Mouse (Mus musculus): ENCODE results near the gene Dyrk1b. TPM values are rescaled to one million over a fixed set of nuclear protein-coding genes. Genes with fewer than 3 reads are reported as not detected.
A peak's percentile ranks its signal among the peaks of the same experiment; 100 is the strongest.
"Not testable (repeated sequence)": the region's sequence is repeated elsewhere in the genome, so short reads cannot be mapped to it uniquely, and the experiment has no call there.

Gene Dyrk1b
- total RNA-seq, 2 experiments from 2014 or later: 65.3 to 78.6 TPM

DNA sequence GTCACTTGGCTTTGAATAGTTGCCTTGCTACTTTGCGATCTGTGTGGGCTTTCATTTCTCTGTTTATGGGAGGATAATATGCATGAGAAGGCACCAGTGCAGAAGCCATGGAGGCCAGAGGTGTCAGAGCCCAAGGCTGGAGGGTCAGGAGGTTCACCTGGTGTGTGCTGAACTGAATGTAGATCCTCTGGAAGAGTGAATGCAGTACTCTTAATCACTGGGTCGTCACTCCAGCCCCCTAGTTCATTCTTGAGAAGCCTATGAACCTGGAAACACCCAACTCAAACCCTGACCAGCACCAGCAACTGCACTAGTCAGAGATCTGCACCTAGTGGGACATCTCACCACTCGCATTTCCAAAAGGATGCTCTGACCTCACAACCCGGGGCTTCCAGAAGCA, 19.8 kb downstream of the Dyrk1b start:
- intact Hi-C loops (cut with DNase I): no loop called here
- Histone ChIP-seq H3K27ac (peak overlapping the region; percentile 88; the same call in 1 of the 2 replicates), H3K4me3 (no peak overlapping the region)
- no peak for DNase-seq
- no peak for TF ChIP-seq CTCF (IDR thresholded peaks at IDR 0.05)

DNA sequence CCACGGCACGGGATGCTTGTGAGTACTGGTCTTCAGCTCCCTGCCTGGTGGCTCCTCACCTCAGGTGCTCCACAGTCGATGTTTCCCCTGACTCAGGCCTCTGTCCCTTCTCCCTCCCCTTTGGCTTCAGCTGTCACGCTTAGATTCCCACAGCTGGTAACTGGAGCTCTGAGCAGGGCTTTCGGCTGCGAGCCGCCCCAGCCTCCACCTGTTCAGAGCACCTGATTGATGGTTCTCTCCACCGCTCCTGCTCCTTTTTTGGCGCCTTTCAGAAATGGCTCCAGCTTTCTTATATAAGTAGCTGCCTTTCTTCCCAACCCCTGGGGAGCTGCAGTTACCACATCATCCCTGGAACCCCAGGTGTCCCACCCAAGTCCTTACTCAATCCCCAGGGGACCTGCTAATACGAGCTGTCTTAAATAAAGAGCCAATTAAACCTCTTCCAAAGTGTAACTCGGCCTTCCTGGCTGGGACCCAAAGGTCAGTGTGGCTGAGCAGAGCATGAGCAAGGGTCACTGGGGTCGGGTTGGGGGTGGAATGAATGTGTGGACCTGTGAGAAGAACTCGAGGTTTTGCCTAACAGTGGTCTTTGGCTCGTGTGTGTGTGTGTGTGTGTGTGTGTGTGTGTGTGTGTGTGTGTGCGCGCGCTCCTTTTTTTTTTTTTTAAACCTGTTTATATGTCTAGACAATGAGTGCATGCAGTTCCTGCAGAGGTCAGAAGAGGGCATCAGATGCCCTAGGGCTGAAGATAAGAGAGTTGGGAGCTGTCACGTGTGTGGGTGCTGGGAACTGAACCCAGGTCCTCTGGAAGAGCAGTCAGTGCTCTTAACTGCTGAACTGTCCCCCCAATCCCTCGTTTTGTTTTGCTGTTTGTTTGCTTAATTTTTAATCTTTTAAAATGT, 24.2 kb downstream of the Dyrk1b start:
- intact Hi-C loops (cut with DNase I): loop anchor here (1.0 kb wide), 1 partner anchor 23 kb away; no protein-coding TSS in a partner anchor
- Histone ChIP-seq H3K27ac (peak overlapping the region; percentile 85), H3K4me3 (peak overlapping the region; percentile 19; the same call in 1 of the 2 replicates)
- peak; percentile 32; the same call in 1 of the 2 replicates for TF ChIP-seq CTCF (IDR thresholded peaks at IDR 0.05)
- peak; percentile 93 for DNase-seq

DNA sequence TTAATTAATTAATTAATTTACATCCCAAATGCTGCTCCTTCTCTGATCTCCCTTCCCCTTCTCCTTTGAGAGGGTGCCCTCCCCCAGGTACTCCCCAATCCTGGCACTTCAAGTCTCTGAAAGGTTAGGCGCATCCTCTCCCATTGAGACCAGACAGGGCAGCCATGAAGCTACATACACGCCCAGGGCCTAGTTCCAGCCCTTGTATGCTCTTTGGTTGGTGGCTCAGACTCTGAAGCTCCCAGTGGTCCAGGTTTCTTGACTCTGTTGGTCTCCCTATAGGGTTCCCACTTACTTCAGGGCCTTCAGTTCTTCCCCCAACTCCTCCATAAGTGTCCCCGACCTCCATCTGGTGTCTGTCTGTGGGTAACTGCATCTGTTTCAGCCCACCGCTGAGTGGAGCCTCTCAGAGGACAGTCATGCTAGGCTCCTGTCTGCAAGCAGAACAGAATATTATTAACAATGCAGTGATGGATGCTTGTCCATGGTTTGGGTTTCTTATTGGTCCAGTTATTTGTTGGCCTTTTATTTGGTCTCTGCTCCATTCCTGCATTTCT, 26.9 kb downstream of the Dyrk1b start:
- intact Hi-C loops (cut with DNase I): loop anchor here (5.0 kb wide), 1 partner anchor 34 kb away; no protein-coding TSS in a partner anchor
- 0 out of 2 replicates have a peak overlapping the region, but pooled peaks have one; percentile 8 for H3K27ac ChIP-seq
- no peak overlapping the region for H3K4me3 ChIP-seq
- TF ChIP-seq CTCF (IDR thresholded peaks at IDR 0.05): peak; percentile 64
- DNase-seq: peak; percentile 56

DNA sequence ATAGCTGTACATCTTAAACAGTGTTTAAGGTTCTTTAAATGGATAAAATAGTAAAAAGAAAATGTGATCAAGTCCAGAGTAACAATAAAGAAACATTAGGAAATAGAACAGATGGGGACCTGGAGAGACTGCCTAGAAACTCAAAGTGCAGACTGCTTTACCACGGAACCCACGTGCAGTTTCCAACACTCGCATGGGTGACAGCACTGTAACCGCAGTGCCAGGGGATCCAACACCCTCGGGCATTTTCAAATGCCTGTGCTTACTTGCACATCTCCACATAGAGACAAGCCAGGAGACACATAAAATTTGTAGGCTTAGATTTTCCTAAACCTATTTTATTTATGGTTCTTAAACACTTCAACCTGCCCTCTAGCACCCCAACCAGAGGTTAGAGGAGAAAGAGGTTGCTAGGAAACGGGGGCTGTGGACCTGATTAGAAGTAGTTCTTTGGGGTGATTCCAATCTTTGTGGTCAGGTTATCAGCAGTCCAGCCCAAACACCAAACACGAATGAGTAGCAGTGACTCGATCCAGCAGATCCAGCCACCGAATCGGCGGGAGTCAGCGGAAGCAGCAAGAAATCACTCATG, 29.2 kb downstream of the Dyrk1b start:
- no peak for TF ChIP-seq CTCF (IDR thresholded peaks at IDR 0.05)
- no peak for DNase-seq
- intact Hi-C loops (cut with DNase I): loop anchor here (5.0 kb wide), 1 partner anchor 36 kb away; no protein-coding TSS in a partner anchor
- H3K4me3 ChIP-seq: peak overlapping the region; percentile 60
- peak overlapping the region; percentile 85 for H3K27ac ChIP-seq

DNA sequence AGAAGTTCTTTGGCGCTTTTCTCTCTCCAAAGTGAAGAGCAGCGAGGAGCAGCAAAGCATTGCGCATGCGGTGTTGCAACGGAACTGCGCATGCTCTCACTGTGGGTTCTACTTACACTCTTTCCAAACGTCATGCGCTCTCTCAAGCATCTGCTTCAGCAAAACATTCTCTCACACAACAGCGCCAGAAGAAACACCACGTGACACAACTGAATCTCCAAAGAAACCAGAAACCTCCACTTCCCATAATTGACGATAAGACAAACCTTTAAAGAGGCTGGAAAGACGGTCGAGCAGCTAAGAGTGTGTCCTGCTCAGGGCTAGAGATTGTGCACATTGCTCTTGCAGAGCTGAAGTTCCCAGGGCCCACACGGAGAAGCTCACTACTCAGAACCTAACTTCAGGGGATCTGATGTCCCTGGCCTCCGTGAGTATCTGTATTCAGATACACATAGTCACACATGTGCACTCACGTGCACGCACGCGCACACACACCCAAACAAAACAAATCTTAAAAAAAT, 29.8 kb downstream of the Dyrk1b start:
- no peak for TF ChIP-seq CTCF (IDR thresholded peaks at IDR 0.05)
- H3K27ac ChIP-seq: peak overlapping the region; percentile 85
- peak overlapping the region; percentile 60 for H3K4me3 ChIP-seq
- intact Hi-C loops (cut with DNase I): loop anchor here (5.0 kb wide), 1 partner anchor 37 kb away; no protein-coding TSS in a partner anchor
- peak; percentile 82 for DNase-seq

DNA sequence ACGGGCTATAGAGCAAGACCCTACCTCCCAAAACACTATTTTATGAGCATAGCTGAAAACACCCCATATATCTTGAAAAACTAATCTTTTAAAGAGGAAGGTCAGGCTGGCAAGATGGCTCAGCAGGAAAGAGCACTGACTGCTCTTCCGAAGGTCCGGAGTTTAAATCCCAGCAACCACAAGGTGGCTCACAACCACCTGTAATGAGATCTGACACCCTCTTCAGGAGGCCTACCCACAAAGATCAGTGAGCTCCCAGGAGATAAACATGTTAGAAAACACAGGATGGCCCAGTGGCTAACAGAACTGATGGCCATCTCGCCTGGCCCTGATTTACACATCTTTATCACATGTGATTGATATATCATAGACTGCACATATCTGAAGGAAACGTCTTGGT, 31.5 kb downstream of the Dyrk1b start:
- H3K4me3 ChIP-seq: no peak overlapping the region
- TF ChIP-seq CTCF (IDR thresholded peaks at IDR 0.05): peak; percentile 8; the same call in 1 of the 2 replicates
- intact Hi-C loops (cut with DNase I): loop anchor here (5.0 kb wide), 1 partner anchor 92 kb away; the partner anchor contains the start of gene Dll3
- DNase-seq: no peak
- H3K27ac ChIP-seq: no peak overlapping the region

DNA sequence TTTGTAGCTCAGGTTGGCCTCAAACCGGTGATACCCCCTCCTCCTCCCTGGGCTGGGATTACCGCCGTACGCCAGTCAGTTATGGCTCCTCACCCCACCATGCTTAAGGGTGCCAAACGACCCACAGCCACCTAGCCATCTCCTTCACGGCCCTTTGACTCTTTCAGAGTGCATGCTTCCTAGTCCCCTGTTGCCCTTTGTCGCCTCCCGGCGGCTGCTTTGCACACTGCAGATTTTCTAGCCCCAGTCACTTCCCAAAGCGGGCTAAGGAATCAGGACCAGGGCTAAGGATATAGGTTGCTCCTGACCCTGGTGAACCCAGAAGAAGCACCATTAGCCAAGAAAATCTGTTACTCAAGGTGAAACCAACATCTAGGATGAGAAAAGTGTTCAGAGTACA, 34.9 kb downstream of the Dyrk1b start:
- TF ChIP-seq CTCF (IDR thresholded peaks at IDR 0.05): peak; percentile 92
- Histone ChIP-seq H3K27ac (no peak overlapping the region), H3K4me3 (no peak overlapping the region)
- peak; percentile 81 for DNase-seq
- intact Hi-C loops (cut with DNase I): loop anchor here (1.0 to 5.0 kb wide), 3 partner anchors 66 to 164 kb away; partner anchors contain the start of genes Dll3 and Psmc4

DNA sequence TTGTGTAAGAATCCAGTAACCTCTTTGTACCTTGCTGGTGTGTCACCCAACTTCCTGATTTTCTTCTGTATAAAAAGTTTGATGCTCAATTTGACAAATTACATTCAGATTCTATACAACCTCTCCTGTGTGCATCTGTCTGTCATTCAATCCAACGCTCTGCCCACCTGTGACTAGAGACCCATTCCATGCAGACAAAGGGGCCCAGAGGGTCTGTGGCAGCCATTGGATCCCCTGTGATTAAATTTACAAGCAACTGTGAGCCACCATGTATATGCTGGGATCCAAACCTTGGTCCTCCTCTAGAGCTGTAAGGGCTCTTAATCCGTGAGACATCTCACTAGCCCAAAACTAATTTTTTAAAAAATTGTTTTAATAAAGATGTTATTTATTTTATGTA, 36.7 kb downstream of the Dyrk1b start:
- H3K4me3 ChIP-seq; DNase-seq; intact Hi-C loops (cut with DNase I); H3K27ac ChIP-seq: not testable (repeated sequence)

DNA sequence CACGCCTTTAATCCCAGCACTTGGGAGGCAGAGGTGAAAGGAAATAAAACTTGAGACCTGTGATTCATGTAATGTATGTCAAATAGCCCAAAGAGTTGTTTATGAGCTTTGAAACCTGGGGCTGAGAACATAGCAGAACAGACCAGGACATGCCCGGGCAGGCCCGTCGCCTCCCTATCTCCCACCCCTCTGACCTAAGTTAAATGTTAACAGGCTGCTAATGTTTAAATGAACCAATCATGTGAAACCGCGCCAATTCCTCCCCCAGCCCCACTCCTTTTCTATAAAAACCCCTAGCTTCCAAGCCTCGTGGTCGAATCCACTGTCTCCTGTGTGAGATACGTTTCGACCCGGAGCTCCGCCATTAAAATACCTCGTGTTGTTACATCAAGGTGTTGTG, 38.5 kb downstream of the Dyrk1b start:
- H3K27ac ChIP-seq; DNase-seq; intact Hi-C loops (cut with DNase I): not testable (repeated sequence)

DNA sequence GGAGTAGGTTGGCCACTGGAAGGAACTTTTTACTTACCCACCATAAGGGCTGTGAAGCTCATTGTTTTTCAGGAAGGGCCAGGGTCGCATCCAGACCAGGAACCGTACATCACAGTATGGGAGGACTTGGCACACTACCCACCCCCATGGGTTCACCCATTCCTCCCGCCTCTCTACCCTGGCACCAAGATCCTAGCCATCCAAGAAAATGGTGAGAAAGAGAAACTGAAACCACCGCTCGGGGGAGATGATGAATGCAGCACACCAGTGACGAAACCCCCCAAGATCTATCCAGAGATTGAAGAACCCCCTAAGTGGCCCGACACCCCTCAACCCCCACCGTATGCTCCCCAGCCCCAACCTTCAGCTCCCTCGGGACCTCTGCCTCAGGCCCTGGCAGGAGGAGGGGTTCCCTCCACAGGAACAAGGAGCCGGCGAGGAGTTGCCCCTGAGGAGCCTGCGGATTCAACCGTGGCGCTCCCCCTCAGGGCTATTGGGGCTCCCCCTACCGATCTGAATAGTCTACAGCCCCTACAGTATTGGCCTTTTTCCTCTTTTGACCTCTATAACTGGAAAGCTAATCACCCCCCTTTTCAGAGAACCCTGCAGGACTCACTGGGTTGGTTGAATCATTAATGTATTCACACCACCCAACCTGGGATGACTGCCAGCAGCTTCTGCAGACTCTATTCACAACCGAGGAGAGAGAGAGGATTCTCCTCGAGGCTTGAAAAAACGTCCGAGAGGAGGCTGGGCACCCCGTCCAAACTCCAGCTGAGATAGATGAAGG, 39.9 kb downstream of the Dyrk1b start:
- intact Hi-C loops (cut with DNase I); H3K27ac ChIP-seq; H3K4me3 ChIP-seq; DNase-seq: not testable (repeated sequence)

More for the DNA sequence above, 38.5 kb downstream of the Dyrk1b start:
- H3K4me3 ChIP-seq: not testable (repeated sequence)

DNA sequence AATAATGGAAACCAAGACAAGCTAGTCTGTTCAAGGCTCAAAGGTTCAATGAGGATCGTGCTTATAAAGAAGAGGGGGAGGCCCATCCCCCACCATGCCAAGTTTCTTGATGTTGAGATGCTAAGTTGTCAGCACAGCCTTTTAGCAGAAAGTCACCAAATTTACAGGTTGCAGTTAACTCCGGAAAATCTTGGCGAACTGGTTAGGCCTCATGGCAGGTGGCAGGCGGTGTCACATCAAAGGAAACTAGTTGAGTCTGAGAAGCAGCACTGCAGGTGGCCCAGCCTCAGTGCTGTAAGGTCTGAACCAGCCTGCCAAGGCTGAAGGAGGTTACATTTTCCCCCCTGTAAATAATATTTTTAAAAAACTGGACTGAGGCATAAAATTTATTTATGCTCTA, 47.6 kb downstream of the Dyrk1b start:
- intact Hi-C loops (cut with DNase I); H3K27ac ChIP-seq; H3K4me3 ChIP-seq; DNase-seq: not testable (repeated sequence)

DNA sequence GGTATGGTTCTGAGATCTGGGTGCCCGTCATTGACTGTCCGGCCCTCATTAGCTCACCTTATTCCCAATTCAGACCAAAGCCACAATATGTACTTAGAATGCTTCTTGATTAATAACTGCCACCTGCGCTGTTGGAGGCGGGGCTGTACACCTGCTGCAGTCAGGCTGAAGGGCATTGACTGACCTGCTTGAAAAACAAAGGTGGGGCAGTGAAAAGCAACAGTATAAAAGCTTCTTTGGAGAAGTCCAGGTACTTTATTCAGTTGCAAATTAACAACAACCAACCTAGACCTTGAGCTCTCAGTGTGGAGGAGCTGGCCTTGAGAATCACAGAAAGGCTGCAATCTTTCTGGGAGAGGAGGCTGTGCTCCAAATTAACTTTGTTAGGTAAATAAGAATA, 48.2 kb downstream of the Dyrk1b start:
- DNase-seq; intact Hi-C loops (cut with DNase I); H3K4me3 ChIP-seq: not testable (repeated sequence)

More for the DNA sequence above, 48.2 kb downstream of the Dyrk1b start:
- H3K27ac ChIP-seq: not testable (repeated sequence)

Other genes with a start within 250 kb of the Dyrk1b start
- 1 to 10 TPM; 7.7 to 10.0 TPM for gene Zfp780b, start 200.3 kb upstream of the Dyrk1b start, total RNA-seq (2021)
- gene Zfp850, start 165.4 kb upstream of the Dyrk1b start, total RNA-seq (2021): under 1 TPM; 0.39 to 0.43 TPM
- gene Psmc4, start 129.4 kb upstream of the Dyrk1b start, total RNA-seq (2021): 100 to 1,000 TPM; 100 to 102 TPM
- gene Fcgbp, start 108.2 kb upstream of the Dyrk1b start, total RNA-seq (2021): not detected
- gene 9530053A07Rik, start 50.0 kb upstream of the Dyrk1b start, total RNA-seq (2021): not detected
- gene Fbl, start 9.8 kb upstream of the Dyrk1b start, total RNA-seq (2021): 10 to 100 TPM; 21.2 to 28.9 TPM
- gene Eid2, start 88.4 kb downstream of the Dyrk1b start, total RNA-seq (2021): 1 to 10 TPM; 6.4 to 6.8 TPM
- gene Eid2b, start 98.3 kb downstream of the Dyrk1b start, total RNA-seq (2021): 1 to 10 TPM; 5.0 to 7.8 TPM
- gene Selenov, start 111.7 kb downstream of the Dyrk1b start, total RNA-seq (2021): not detected
- not detected for gene Dll3, start 122.8 kb downstream of the Dyrk1b start, total RNA-seq (2021)
- 10 to 100 TPM; 38.2 to 49.3 TPM for gene Timm50, start 132.6 kb downstream of the Dyrk1b start, total RNA-seq (2021)
- gene Supt5, start 159.3 kb downstream of the Dyrk1b start, total RNA-seq (2021): 10 to 100 TPM; 57.9 to 68.6 TPM
- 100 to 1,000 TPM; 373 to 449 TPM for gene Rps16, start 171.2 kb downstream of the Dyrk1b start, total RNA-seq (2021)
- gene Plekhg2, start 193.1 kb downstream of the Dyrk1b start, total RNA-seq (2021): 1 to 10 TPM; 4.0 to 7.5 TPM
- gene Zfp36, start 200.8 kb downstream of the Dyrk1b start, total RNA-seq (2021): 10 to 100 TPM; 10.0 to 36.7 TPM
- 10 to 100 TPM; 22.1 to 28.3 TPM for gene Med29, start 213.2 kb downstream of the Dyrk1b start, total RNA-seq (2021)
- gene Paf1, start 213.5 kb downstream of the Dyrk1b start, total RNA-seq (2021): 10 to 100 TPM; 31.0 to 35.0 TPM